Mouse (Mus musculus): ENCODE measurements at regions not wholly inside any gene's neighbourhood (a gene's known extent, or its start where the extent isn't known, plus 50 kb on each side); places are given as distances from the start of the nearest gene placed in this dataset.

- H3K9me3 ChIP-seq (replicated peaks) = no peaks in the 10 kb centered on the region
- H3K27me3 ChIP-seq = no peaks in the 10 kb centered on the region
- H3K4me3 ChIP-seq = no peak overlapping the region
- WGBS = 86% methylated on average over 2 of the region's 2 CpGs
- H3K4me1 ChIP-seq = no peaks in the 10 kb centered on the region
- H3K36me3 ChIP-seq = no peaks in the 10 kb centered on the region
- H3K4me2 ChIP-seq (replicated peaks) = no peak overlapping the region
- H3K27ac ChIP-seq = no peak overlapping the region
- no peak for ATAC-seq (ENCODE audit: low FRiP score)
- H3K9ac ChIP-seq = no peak overlapping the region
These were observed 165.8 kb upstream of the Bank1 start for GRCm38 (mm10) chr3:136491683-136492082.

- Histone ChIP-seq H3K27ac (no peak overlapping the region), H3K27me3 (no peaks in the 10 kb centered on the region), H3K9ac (no peak overlapping the region), H3K36me3 (no peaks in the 10 kb centered on the region), H3K4me3 (no peak overlapping the region), H3K4me2 (replicated peaks) (no peak overlapping the region), H3K9me3 (replicated peaks) (no peaks in the 10 kb centered on the region), H3K4me1 (no peaks in the 10 kb centered on the region)
- ATAC-seq (ENCODE audit: low FRiP score) = no peak
- 92% methylated on average over 3 of the region's 3 CpGs for WGBS
These were observed 145.8 kb upstream of the Bank1 start for GRCm38 (mm10) chr3:136471693-136472092.

GRCm38 (mm10) chr3:136462747-136463146, 136.9 kb upstream of the Bank1 start:
- 78% methylated on average over 3 of the region's 3 CpGs for WGBS
- H3K36me3 ChIP-seq = no peaks in the 10 kb centered on the region
- H3K4me1 ChIP-seq = no peaks in the 10 kb centered on the region
- no peaks in the 10 kb centered on the region for H3K9me3 ChIP-seq (replicated peaks)
- ATAC-seq (ENCODE audit: low FRiP score) = no peak
- H3K4me3 ChIP-seq = no peak overlapping the region
- H3K27me3 ChIP-seq = no peaks in the 10 kb centered on the region
- no peak overlapping the region for H3K4me2 ChIP-seq (replicated peaks)
- H3K9ac ChIP-seq = no peak overlapping the region
- no peak overlapping the region for H3K27ac ChIP-seq

- 62% methylated on average over 10 of the region's 10 CpGs for WGBS
- H3K4me1 ChIP-seq = peaks cover 8% of the 10 kb centered on the region
- peak; percentile 74 for ATAC-seq (ENCODE audit: low FRiP score)
- no peak overlapping the region for H3K4me2 ChIP-seq (replicated peaks)
- no peak overlapping the region for H3K4me3 ChIP-seq
- no peak overlapping the region for H3K9ac ChIP-seq
- H3K36me3 ChIP-seq = no peaks in the 10 kb centered on the region
- no peaks in the 10 kb centered on the region for H3K9me3 ChIP-seq (replicated peaks)
- no peak overlapping the region for H3K27ac ChIP-seq
- H3K27me3 ChIP-seq = no peaks in the 10 kb centered on the region
These were observed 130.7 kb upstream of the Bank1 start for GRCm38 (mm10) chr3:136456471-136457117.

GRCm38 (mm10) chr3:136455651-136456470, 130.0 kb upstream of the Bank1 start:
- Histone ChIP-seq H3K4me1 (peaks cover 8% of the 10 kb centered on the region), H3K4me3 (no peak overlapping the region), H3K27me3 (no peaks in the 10 kb centered on the region), H3K9ac (no peak overlapping the region), H3K4me2 (replicated peaks) (no peak overlapping the region), H3K27ac (no peak overlapping the region; the same call in 1 of the 2 replicates), H3K9me3 (replicated peaks) (no peaks in the 10 kb centered on the region), H3K36me3 (no peaks in the 10 kb centered on the region)
- 56% methylated on average over 7 of the region's 7 CpGs for WGBS
- ATAC-seq (ENCODE audit: low FRiP score) = peak; percentile 86

GRCm38 (mm10) chr3:136454967-136455366, 129.1 kb upstream of the Bank1 start:
- H3K4me1 ChIP-seq = peaks cover 8% of the 10 kb centered on the region
- no peak overlapping the region for H3K4me3 ChIP-seq
- 88% methylated on average over 3 of the region's 3 CpGs for WGBS
- no peak overlapping the region for H3K27ac ChIP-seq
- H3K9ac ChIP-seq = no peak overlapping the region
- H3K9me3 ChIP-seq (replicated peaks) = no peaks in the 10 kb centered on the region
- no peak for ATAC-seq (ENCODE audit: low FRiP score)
- no peak overlapping the region for H3K4me2 ChIP-seq (replicated peaks)
- no peaks in the 10 kb centered on the region for H3K27me3 ChIP-seq
- H3K36me3 ChIP-seq = no peaks in the 10 kb centered on the region

GRCm38 (mm10) chr3:136450986-136451774, 125.3 kb upstream of the Bank1 start:
- no peak overlapping the region for H3K4me2 ChIP-seq (replicated peaks)
- H3K9ac ChIP-seq = no peak overlapping the region
- no peak overlapping the region for H3K27ac ChIP-seq
- no peaks in the 10 kb centered on the region for H3K9me3 ChIP-seq (replicated peaks)
- no peaks in the 10 kb centered on the region for H3K36me3 ChIP-seq
- no peak overlapping the region for H3K4me3 ChIP-seq
- 79% methylated on average over 9 of the region's 9 CpGs for WGBS
- no peaks in the 10 kb centered on the region for H3K27me3 ChIP-seq
- ATAC-seq (ENCODE audit: low FRiP score) = no peak
- peaks cover 5% of the 10 kb centered on the region for H3K4me1 ChIP-seq

GRCm38 (mm10) chr3:136450361-136450895, 124.6 kb upstream of the Bank1 start:
- H3K27me3 ChIP-seq = no peaks in the 10 kb centered on the region
- no peak overlapping the region for H3K4me2 ChIP-seq (replicated peaks)
- H3K9me3 ChIP-seq (replicated peaks) = no peaks in the 10 kb centered on the region
- no peaks in the 10 kb centered on the region for H3K36me3 ChIP-seq
- no peaks in the 10 kb centered on the region for H3K4me1 ChIP-seq
- H3K4me3 ChIP-seq = no peak overlapping the region
- H3K27ac ChIP-seq = no peak overlapping the region
- H3K9ac ChIP-seq = no peak overlapping the region
- 97% methylated on average over 2 of the region's 2 CpGs for WGBS
- no peak for ATAC-seq (ENCODE audit: low FRiP score)

- no peaks in the 10 kb centered on the region for H3K27me3 ChIP-seq
- no peak overlapping the region for H3K4me3 ChIP-seq
- no peaks in the 10 kb centered on the region for H3K4me1 ChIP-seq
- ATAC-seq (ENCODE audit: low FRiP score) = peak; percentile 77
- H3K27ac ChIP-seq = no peak overlapping the region
- H3K36me3 ChIP-seq = no peaks in the 10 kb centered on the region
- 60% methylated on average over 4 of the region's 4 CpGs for WGBS
- H3K9ac ChIP-seq = no peak overlapping the region
- H3K9me3 ChIP-seq (replicated peaks) = no peaks in the 10 kb centered on the region
- no peak overlapping the region for H3K4me2 ChIP-seq (replicated peaks)
These were observed 123.5 kb upstream of the Bank1 start for GRCm38 (mm10) chr3:136449364-136449763.

- H3K27ac ChIP-seq = no peak overlapping the region
- WGBS = 52% methylated on average over 2 of the region's 2 CpGs
- H3K9me3 ChIP-seq (replicated peaks) = no peaks in the 10 kb centered on the region
- no peak overlapping the region for H3K4me2 ChIP-seq (replicated peaks)
- no peak overlapping the region for H3K9ac ChIP-seq
- H3K36me3 ChIP-seq = no peaks in the 10 kb centered on the region
- no peaks in the 10 kb centered on the region for H3K4me1 ChIP-seq
- no peak overlapping the region for H3K4me3 ChIP-seq
- ATAC-seq (ENCODE audit: low FRiP score) = peak; percentile 68
- no peaks in the 10 kb centered on the region for H3K27me3 ChIP-seq
These were observed 118.7 kb upstream of the Bank1 start for GRCm38 (mm10) chr3:136444598-136444997.

- H3K4me3 ChIP-seq = no peak overlapping the region
- H3K9me3 ChIP-seq (replicated peaks) = no peaks in the 10 kb centered on the region
- no peak for ATAC-seq (ENCODE audit: low FRiP score)
- no peak overlapping the region for H3K27ac ChIP-seq
- 82% methylated on average over 2 of the region's 2 CpGs for WGBS
- no peak overlapping the region for H3K4me2 ChIP-seq (replicated peaks)
- no peaks in the 10 kb centered on the region for H3K27me3 ChIP-seq
- H3K9ac ChIP-seq = no peak overlapping the region
- no peaks in the 10 kb centered on the region for H3K4me1 ChIP-seq
- no peaks in the 10 kb centered on the region for H3K36me3 ChIP-seq
These were observed 116.2 kb upstream of the Bank1 start for GRCm38 (mm10) chr3:136442099-136442498.

Measured in hindbrain, embryonic 12.5 days (tissue).